Mouse (Mus musculus): Measurements from ENCODE around the gene Gpn2.

GRCm38 (mm10) chr4:133599571-133600073 lies 15.5 kb downstream of the Gpn2 start:
- TF ChIP-seq POLR2A (IDR thresholded peaks at IDR 0.05; ENCODE audit: borderline replicate concordance, low read depth, low read length) (no peak), CTCF (IDR thresholded peaks at IDR 0.05; ENCODE audit: low read depth, low read length) (no peak)

All from bone marrow macrophage, adult 2 months (primary cell).